Mouse (Mus musculus) CH12.LX (cell line): Measurements from ENCODE around the gene Prrt3. TPM values are rescaled to one million over a fixed set of nuclear protein-coding genes. Genes with fewer than 3 reads are reported as not detected.

Source experiments
- DNase-seq: peaks from one replicate; pipeline ENCODE4 v3.0.0-alpha.2; 2013; ENCODE audit errors: extremely low read depth
- H3K27ac ChIP-seq: 2 replicates; pipeline ENCODE4 v1.5.1; 2012; ENCODE audit warnings: low read depth, mild to moderate bottlenecking, control low read depth, moderate library complexity; ENCODE audit not compliant: insufficient read depth
- H3K27me3 ChIP-seq: replicated peaks from 2 replicates; pipeline ENCODE3; 2012; ENCODE audit warnings: inconsistent platforms
- H3K36me3 ChIP-seq, 2 experiments: replicated peaks in 1 of 2; 2 replicates each; pipeline versions ENCODE3 to v1.6.1; 2012; ENCODE audit warnings: inconsistent platforms in 1 of 2, low read length in 1 of 2, mild to moderate bottlenecking in 1 of 2, mixed read lengths in 1 of 2, moderate library complexity in 1 of 2; ENCODE audit not compliant: control insufficient read depth in 1 of 2, insufficient read depth in 1 of 2
- H3K4me1 ChIP-seq, 2 experiments: 2 replicates each; pipeline ENCODE4 v1.6.1; 2012; ENCODE audit warnings: inconsistent platforms in 1 of 2, moderate library complexity in 1 of 2; ENCODE audit not compliant: insufficient read depth in 2 of 2, control insufficient read depth in 1 of 2
- H3K4me2 ChIP-seq: 2 replicates; pipeline ENCODE4 v1.6.1; 2012; ENCODE audit warnings: low read depth, mild to moderate bottlenecking, control low read depth; ENCODE audit not compliant: poor library complexity, insufficient read depth, severe bottlenecking
- H3K4me3 ChIP-seq, 3 experiments: fragments of 150-350 bp in 1 of 3; sonication (generic) in 1 of 3; replicated peaks in 1 of 3; 2 replicates each; pipeline versions ENCODE3 to v1.5.1; 2011 to 2012; ENCODE audit warnings: low read depth in 2 of 3, low read length in 2 of 3, mild to moderate bottlenecking in 2 of 3, moderate library complexity in 2 of 3, control low read depth in 1 of 3, improper control_type of control experiment in 1 of 3, inconsistent platforms in 1 of 3, mixed read lengths in 1 of 3; ENCODE audit not compliant: poor library complexity in 1 of 3
- H3K79me2 ChIP-seq: replicated peaks from 2 replicates; pipeline ENCODE4 v1.6.1; 2012; ENCODE audit warnings: mild to moderate bottlenecking, moderate library complexity; ENCODE audit not compliant: control insufficient read depth, poor library complexity, insufficient read depth, severe bottlenecking; ENCODE audit errors: extremely low read depth
- H3K9ac ChIP-seq: 2 replicates; pipeline ENCODE4 v1.6.1; 2012; ENCODE audit warnings: low read depth, mild to moderate bottlenecking, control low read depth, moderate library complexity; ENCODE audit not compliant: insufficient read depth
- H3K9me3 ChIP-seq: replicated peaks from 2 replicates; pipeline ENCODE3; 2012; ENCODE audit warnings: low read length, inconsistent platforms, mixed read lengths
- BHLHE40 ChIP-seq: IDR thresholded peaks from 2 replicates; pipeline ENCODE4 v1.6.1; 2011; ENCODE audit warnings: mild to moderate bottlenecking, low read depth, low read length, improper control_type of control experiment
- CTCF ChIP-seq, 2 experiments: IDR thresholded peaks in 1 of 2; conservative IDR thresholded peaks in 1 of 2; 2 replicates each; pipeline ENCODE4 v1.5.1; 2011 to 2012; ENCODE audit warnings: low read depth in 2 of 2, low read length in 2 of 2, improper control_type of control experiment in 1 of 2, inconsistent platforms in 1 of 2, mild to moderate bottlenecking in 1 of 2, moderate library complexity in 1 of 2
- E2F4 ChIP-seq: IDR thresholded peaks from 2 replicates; pipeline ENCODE4 v1.6.1; 2011; ENCODE audit warnings: low read depth, low read length, improper control_type of control experiment; ENCODE audit not compliant: insufficient replicate concordance
- ELF1 ChIP-seq: IDR thresholded peaks from 2 replicates; pipeline ENCODE4 v1.6.1; 2014; ENCODE audit warnings: low read depth, mild to moderate bottlenecking, inconsistent platforms, low read length, improper control_type of control experiment
- EP300 ChIP-seq: IDR thresholded peaks from 2 replicates; pipeline ENCODE4 v1.6.1; 2011; ENCODE audit warnings: low read length, improper control_type of control experiment
- ETS1 ChIP-seq: conservative IDR thresholded peaks from 2 replicates; pipeline ENCODE4 v1.6.1; 2012; ENCODE audit warnings: low read depth, mild to moderate bottlenecking, inconsistent platforms, low read length, improper control_type of control experiment, moderate library complexity
- GABPA ChIP-seq: IDR thresholded peaks from 2 replicates; pipeline ENCODE4 v1.6.1; 2012; ENCODE audit warnings: low read depth, low read length, improper control_type of control experiment, inconsistent platforms; ENCODE audit not compliant: insufficient replicate concordance
- HCFC1 ChIP-seq: IDR thresholded peaks from 2 replicates; pipeline ENCODE4 v1.6.1; 2012; ENCODE audit warnings: low read depth, mild to moderate bottlenecking, inconsistent platforms, low read length, improper control_type of control experiment
- IRF4 ChIP-seq: IDR thresholded peaks from 2 replicates; pipeline ENCODE4 v1.6.1; 2014; ENCODE audit warnings: low read depth, mild to moderate bottlenecking, inconsistent platforms, low read length, improper control_type of control experiment
- JUN ChIP-seq: IDR thresholded peaks from 2 replicates; pipeline ENCODE4 v1.6.1; 2011; ENCODE audit warnings: low read depth, mild to moderate bottlenecking, low read length, improper control_type of control experiment, moderate library complexity; ENCODE audit not compliant: insufficient read depth
- JUND ChIP-seq: conservative IDR thresholded peaks from 2 replicates; pipeline ENCODE4 v1.6.1; 2011; ENCODE audit warnings: low read depth, low read length, improper control_type of control experiment
- KAT2A ChIP-seq: IDR thresholded peaks from 2 replicates; pipeline ENCODE4 v1.6.1; 2012; ENCODE audit warnings: low read length, improper control_type of control experiment, inconsistent platforms; ENCODE audit not compliant: insufficient replicate concordance
- MAFK ChIP-seq: IDR thresholded peaks from 2 replicates; pipeline ENCODE4 v1.6.1; 2011; ENCODE audit warnings: low read length, improper control_type of control experiment; ENCODE audit not compliant: insufficient replicate concordance
- MAX ChIP-seq: IDR thresholded peaks from 2 replicates; pipeline ENCODE4 v1.6.1; 2011; ENCODE audit warnings: low read length, improper control_type of control experiment
- MEF2A ChIP-seq: IDR thresholded peaks from 2 replicates; pipeline ENCODE4 v1.6.1; 2014; ENCODE audit warnings: low read depth, mild to moderate bottlenecking, inconsistent platforms, low read length, improper control_type of control experiment, borderline replicate concordance
- MXI1 ChIP-seq: IDR thresholded peaks from 2 replicates; pipeline ENCODE4 v1.6.1; 2011; ENCODE audit warnings: mild to moderate bottlenecking, low read depth, low read length, improper control_type of control experiment
- MYC ChIP-seq: IDR thresholded peaks from 2 replicates; pipeline ENCODE4 v1.6.1; 2011; ENCODE audit warnings: low read depth, mild to moderate bottlenecking, improper control_type of control experiment, low read length
- NELFE ChIP-seq: IDR thresholded peaks from 2 replicates; pipeline ENCODE4 v1.6.1; 2011; ENCODE audit warnings: low read depth, low read length, improper control_type of control experiment
- NRF1 ChIP-seq: IDR thresholded peaks from 2 replicates; pipeline ENCODE4 v1.6.1; 2014; ENCODE audit warnings: low read depth, mild to moderate bottlenecking, inconsistent platforms, low read length, improper control_type of control experiment, moderate library complexity
- PAX5 ChIP-seq: IDR thresholded peaks from 2 replicates; pipeline ENCODE4 v1.6.1; 2012; ENCODE audit warnings: low read length, inconsistent platforms, mixed read lengths
- POLR2A ChIP-seq: IDR thresholded peaks from 2 replicates; pipeline ENCODE4 v1.6.1; 2011; ENCODE audit warnings: low read depth, mild to moderate bottlenecking, improper control_type of control experiment, low read length
- POLR2AphosphoS2 ChIP-seq: IDR thresholded peaks from 2 replicates; pipeline ENCODE4 v1.6.1; 2011; ENCODE audit warnings: low read depth, low read length, improper control_type of control experiment
- RCOR1 ChIP-seq: conservative IDR thresholded peaks from 2 replicates; pipeline ENCODE4 v1.6.1; 2012; ENCODE audit warnings: low read depth, mild to moderate bottlenecking, inconsistent platforms, low read length, improper control_type of control experiment
- SIN3A ChIP-seq: IDR thresholded peaks from 2 replicates; pipeline ENCODE4 v1.6.1; 2012; ENCODE audit warnings: low read length, improper control_type of control experiment, inconsistent platforms
- SMC3 ChIP-seq: IDR thresholded peaks from 2 replicates; pipeline ENCODE4 v1.6.1; 2011; ENCODE audit warnings: low read depth, low read length, improper control_type of control experiment
- TBP ChIP-seq: conservative IDR thresholded peaks from 2 replicates; pipeline ENCODE4 v1.6.1; 2011; ENCODE audit warnings: low read depth, low read length, improper control_type of control experiment
- TCF12 ChIP-seq: IDR thresholded peaks from 2 replicates; pipeline ENCODE4 v1.6.1; 2014; ENCODE audit warnings: low read depth, mild to moderate bottlenecking, inconsistent platforms, low read length, improper control_type of control experiment
- USF2 ChIP-seq: conservative IDR thresholded peaks from 2 replicates; pipeline ENCODE4 v1.6.1; 2011; ENCODE audit warnings: low read depth, low read length, improper control_type of control experiment
- ZC3H11A ChIP-seq: IDR thresholded peaks from 2 replicates; pipeline ENCODE4 v1.6.1; 2012; ENCODE audit warnings: low read depth, mild to moderate bottlenecking, inconsistent platforms, low read length, improper control_type of control experiment
- ZMIZ1 ChIP-seq: IDR thresholded peaks from 2 replicates; pipeline ENCODE4 v1.6.1; 2012; ENCODE audit warnings: low read depth, mild to moderate bottlenecking, inconsistent platforms, low read length, improper control_type of control experiment
- ZNF384 ChIP-seq: IDR thresholded peaks from 2 replicates; pipeline ENCODE4 v1.6.1; 2012; ENCODE audit warnings: low read depth, low read length, improper control_type of control experiment, inconsistent platforms
- dilution Hi-C: fragments of 300-500 bp; cut with MboI; formaldehyde crosslinking; loops from 2 replicates; pipeline ENCODE4 v1.14.3; 2020; ENCODE audit warnings: low sequenced_read_pairs; ENCODE audit not compliant: extremely low pct_unique_long_range_greater_than_20kb, extremely low pct_ligation_motif_present
- in situ Hi-C: fragments of 300-500 bp; cut with MboI; formaldehyde crosslinking; loops from 3 replicates; pipeline ENCODE4 v1.14.3; 2019; ENCODE audit warnings: low sequenced_read_pairs, low pct_ligation_motif_present, low pct_unique_long_range_greater_than_20kb, mixed read lengths
- polyA plus RNA-seq: library from polyadenylated mRNA; unstranded; fragments of >175 nt; gene quantifications from 2 replicates; pipeline ENCODE4 v1.2.1, GENCODE M21; 2012; ENCODE audit warnings: low read depth; ENCODE audit not compliant: insufficient read length
- total RNA-seq, 2 experiments: library from RNA; depleted of rRNA; stranded (reverse); fragments of 300-350 nt in 1 of 2; fragments of >200 nt in 1 of 2; gene quantifications; 2 replicates each; pipeline ENCODE4 v1.2.3; 2012 to 2014

Gene Prrt3
- total and polyA plus RNA-seq, 3 experiments = not detected

DNA sequence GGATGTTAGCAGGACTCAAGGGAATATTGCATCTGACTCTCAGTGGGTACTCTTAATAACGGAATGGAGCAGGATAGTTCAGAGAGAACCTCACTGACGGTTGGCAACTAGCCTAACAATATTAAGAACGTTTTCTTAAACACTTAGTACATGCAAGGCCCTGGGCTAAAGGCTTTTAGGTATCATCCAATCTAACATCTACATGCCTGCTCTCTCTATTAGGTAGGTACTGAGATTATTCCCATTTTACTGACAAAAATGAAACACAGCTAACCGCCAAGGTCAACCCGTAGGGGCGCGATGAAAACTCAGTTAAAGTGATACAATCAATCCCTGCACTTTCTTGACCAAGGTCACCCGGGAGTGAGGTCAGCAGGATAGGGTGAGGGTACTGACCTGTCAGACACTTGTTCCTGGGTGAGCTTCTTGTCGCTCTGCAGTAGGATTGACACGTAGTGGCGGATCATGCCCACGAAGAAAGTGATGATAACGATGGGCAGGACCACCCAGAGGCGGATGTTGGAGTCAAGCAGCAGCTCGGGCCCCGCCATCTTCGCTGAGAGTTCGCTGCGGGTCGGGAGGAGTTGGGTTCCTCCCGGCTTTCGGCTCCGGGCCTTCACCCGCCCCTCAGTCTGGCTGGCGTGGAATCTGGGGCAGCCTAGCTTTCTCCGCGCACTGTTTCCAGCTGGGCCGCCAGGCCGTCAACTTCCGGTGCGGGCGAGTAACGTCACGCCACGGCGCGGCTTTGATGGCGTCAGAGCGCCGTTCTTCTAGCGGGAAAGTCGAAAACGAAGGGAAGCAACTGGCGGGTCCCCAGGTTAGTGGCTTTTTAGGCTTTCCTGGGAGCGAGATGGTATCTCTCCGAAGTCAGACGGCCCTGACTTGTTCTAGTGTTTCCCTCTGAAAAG is 29.5 kb upstream of the Prrt3 start, which contains the start of the genes Emc3 and Fancd2:
Gene Emc3, minus strand, starts transcription at position 721 of the 908 bp plus-strand sequence.
Gene Fancd2, plus strand, starts transcription at position 751 of the 908 bp plus-strand sequence.
- Histone ChIP-seq H3K9me3 (no peaks in the 10 kb centered on the region), H3K79me2 (peaks cover 51% of the 10 kb centered on the region), H3K27ac (peak within 1 kb of the TSS; percentile 18; the same call in 1 of the 2 replicates)
- in situ Hi-C loops = no loop called here
- TF ChIP-seq CTCF (conservative IDR thresholded peaks at IDR 0.05 in 1 of 2, IDR thresholded peaks at IDR 0.05 in 1 of 2; ENCODE audit: low read depth in 2 of 2, low read length in 2 of 2) (no peak), SIN3A (peak; percentile 100), KAT2A (peak; percentile 94), JUN (no peak), NRF1 (peak; percentile 45), ZMIZ1 (peak; percentile 48; the same call in 1 of the 2 replicates), MXI1 (peak; percentile 96), MAX (peak; percentile 89), ZC3H11A (no peak), ZNF384 (peak; percentile 35; the same call in 1 of the 2 replicates), IRF4 (peak; percentile 76; the same call in 1 of the 2 replicates), NELFE (peak; percentile 80), POLR2A (peak; percentile 88), USF2 (no peak), ELF1 (peak; percentile 98), ETS1 (peak; percentile 63), TBP (peak; percentile 80), PAX5 (no peak), POLR2AphosphoS2 (peak; percentile 67; the same call in 1 of the 2 replicates), EP300 (no peak), BHLHE40 (no peak), RCOR1 (no peak), MYC (peak; percentile 80), TCF12 (peak; percentile 87), E2F4 (peak; percentile 98), HCFC1 (peak; percentile 93), SMC3 (no peak), GABPA (peak; percentile 82), MEF2A (peak; percentile 82), MAFK (no peak), JUND (no peak)
- TF ChIP-seq, all 38 proteins: peak for 20
- dilution Hi-C loops = no loop called here
- Histone ChIP-seq H3K27me3 (no peaks in the 10 kb centered on the region), H3K4me1 (peaks cover 4 to 34% of the 10 kb centered on the region in 2 experiments), H3K4me2 (peak within 1 kb of the TSS; percentile 85), H3K36me3 (peaks cover 18 to 46% of the 10 kb centered on the region in 2 experiments), H3K9ac (peak within 1 kb of the TSS; percentile 78), H3K4me3 (peak within 1 kb of the TSS; percentile 90 to 100 (median 95))
- peak; percentile 86 for DNase-seq
